Mouse (Mus musculus) fat pad, adult 2 months (tissue): ENCODE measurements around the gene Vmn1r129.
"Not testable (repeated sequence)": the region's sequence is repeated elsewhere in the genome, so short reads cannot be mapped to it uniquely, and the experiment has no call there.

Experiments used
- DNase-seq: peaks from one replicate; pipeline ENCODE4 v3.0.0-alpha.2; 2011; ENCODE audit warnings: low read depth, low spot score; ENCODE audit errors: extremely low read depth

The Vmn1r129 gene

DNA sequence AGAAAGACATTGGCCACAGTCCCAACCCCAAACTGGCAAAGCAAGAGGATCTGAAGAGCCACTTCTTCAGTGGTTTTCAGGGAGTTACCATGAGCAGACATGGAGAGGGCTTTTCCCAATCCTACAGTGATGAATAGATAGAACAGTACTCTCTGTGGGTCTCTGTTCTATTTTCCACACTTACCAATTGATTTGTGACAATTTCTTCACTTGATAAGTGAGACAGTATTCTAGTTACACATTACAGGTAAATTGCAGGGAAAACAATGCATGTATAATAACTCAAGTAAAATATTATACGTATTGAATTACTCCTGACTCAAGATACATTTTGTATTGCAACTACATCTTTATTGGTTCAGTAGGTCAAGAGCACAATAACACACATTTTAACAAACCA lies at the start of gene Vmn1r129:
TSS of gene Vmn1r129 (minus strand) at position 101 of the 400 bp plus-strand sequence.
- DNase-seq: not testable (repeated sequence)

DNA sequence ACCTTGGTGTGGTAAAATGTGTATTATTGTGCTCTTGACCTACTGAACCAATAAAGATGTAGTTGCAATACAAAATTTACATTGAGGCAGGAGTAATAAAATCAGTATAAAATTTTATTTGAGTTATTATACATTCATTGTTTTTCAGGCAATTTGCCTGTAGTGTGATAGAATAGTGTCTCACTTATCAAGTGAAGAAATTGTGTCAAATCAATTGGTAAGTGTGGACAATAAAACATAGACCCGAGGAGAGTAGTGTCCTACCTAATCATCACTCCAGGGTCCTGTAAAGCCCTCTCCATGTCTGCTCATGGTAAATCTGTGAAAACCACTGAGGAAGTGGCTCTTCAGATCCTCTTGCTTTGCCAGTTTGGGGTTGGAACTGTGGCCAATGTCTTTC lies 12.0 kb downstream of the Vmn1r129 start, which contains the start of gene Vmn1r128:
TSS of gene Vmn1r128 (plus strand) at position 301 of the 400 bp plus-strand sequence.
- not testable (repeated sequence) for DNase-seq

DNA sequence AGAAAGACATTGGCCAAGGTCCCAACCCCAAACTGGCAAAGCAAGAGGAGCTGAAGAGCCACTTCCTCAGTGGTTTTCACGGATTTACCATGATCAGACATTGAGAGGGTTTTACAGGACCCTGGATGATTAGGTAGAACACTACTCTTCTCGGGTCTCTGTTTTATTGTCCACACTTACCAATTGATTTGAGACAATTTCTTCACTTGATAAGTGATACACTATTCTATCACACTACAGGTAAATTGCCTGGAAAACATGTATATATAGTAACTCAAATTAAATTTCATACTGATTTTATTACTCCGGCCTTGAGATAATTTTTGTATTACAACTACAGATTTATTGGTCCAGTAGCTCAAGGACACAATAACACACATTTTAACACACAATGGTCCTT lies 41.3 kb downstream of the Vmn1r129 start, which contains the start of gene Vmn1r127:
TSS of gene Vmn1r127 (minus strand) at position 101 of the 400 bp plus-strand sequence.
- DNase-seq: not testable (repeated sequence)
